Mouse (Mus musculus) cerebellum, postnatal 25 days (tissue): Measurements from ENCODE around the gene Mup9.
"Not testable (repeated sequence)": the region's sequence is repeated elsewhere in the genome, so short reads cannot be mapped to it uniquely, and the experiment has no call there.

ENCODE experiments used
- DNase-seq, 2 experiments: peaks; one replicate each; pipeline ENCODE4 v3.0.0; 2021; ENCODE audit warnings: mixed read lengths in 2 of 2

Gene Mup9

GRCm38 (mm10) chr4:60421852-60422251 lies at the start of gene Mup9:
Gene Mup9, minus strand, starts transcription at chr4:60421952.
- not testable (repeated sequence) for DNase-seq
